Mouse (Mus musculus): ENCODE measurements at regions not wholly inside any gene's neighbourhood (a gene's known extent, or its start where the extent isn't known, plus 50 kb on each side); places are given as distances from the start of the nearest gene placed in this dataset.

- 90% methylated on average over 5 of the region's 5 CpGs for WGBS
Measured at GRCm38 (mm10) chr13:38281712-38282111, 63.2 kb upstream of the Bmp6 start.

GRCm38 (mm10) chr13:38287960-38288359, 56.9 kb upstream of the Bmp6 start:
- H3K4me1 ChIP-seq (ENCODE audit: insufficient read depth, low read length), result peaks cover 11% of the 10 kb centered on the region
- no peak overlapping the region for H3K4me3 ChIP-seq (ENCODE audit: low read length)
- no peak overlapping the region for H3K4me2 ChIP-seq (replicated peaks; ENCODE audit: low read depth, low read length)
- H3K27me3 ChIP-seq (ENCODE audit: insufficient read depth, low read length), result no peaks in the 10 kb centered on the region
- no peak overlapping the region for H3K9ac ChIP-seq (replicated peaks; ENCODE audit: low read length)
- H3K9me3 ChIP-seq (ENCODE audit: low read length), result no peaks in the 10 kb centered on the region
- WGBS, result 82% methylated on average over 3 of the region's 3 CpGs
- H3K36me3 ChIP-seq (ENCODE audit: insufficient read depth, low read length), result no peaks in the 10 kb centered on the region
- no peak for ATAC-seq (ENCODE audit: low FRiP score, low TSS enrichment)
- no peak overlapping the region for H3K27ac ChIP-seq (ENCODE audit: low read length)

More at GRCm38 (mm10) chr13:38281712-38282111, 63.2 kb upstream of the Bmp6 start:
- no peak for ATAC-seq (ENCODE audit: low FRiP score, low TSS enrichment)
- Histone ChIP-seq H3K9ac (replicated peaks; ENCODE audit: low read length) (no peak overlapping the region), H3K27me3 (ENCODE audit: insufficient read depth, low read length) (no peaks in the 10 kb centered on the region), H3K9me3 (ENCODE audit: low read length) (no peaks in the 10 kb centered on the region), H3K36me3 (ENCODE audit: insufficient read depth, low read length) (no peaks in the 10 kb centered on the region), H3K4me1 (ENCODE audit: insufficient read depth, low read length) (no peaks in the 10 kb centered on the region), H3K27ac (ENCODE audit: low read length) (no peak overlapping the region), H3K4me3 (ENCODE audit: low read length) (no peak overlapping the region), H3K4me2 (replicated peaks; ENCODE audit: low read depth, low read length) (no peak overlapping the region)

GRCm38 (mm10) chr13:38288572-38289440, 56.1 kb upstream of the Bmp6 start:
- H3K4me2 ChIP-seq (replicated peaks; ENCODE audit: low read depth, low read length), result no peak overlapping the region
- H3K36me3 ChIP-seq (ENCODE audit: insufficient read depth, low read length), result no peaks in the 10 kb centered on the region
- no peak overlapping the region for H3K27ac ChIP-seq (ENCODE audit: low read length)
- H3K4me1 ChIP-seq (ENCODE audit: insufficient read depth, low read length), result peaks cover 11% of the 10 kb centered on the region
- H3K9ac ChIP-seq (replicated peaks; ENCODE audit: low read length), result no peak overlapping the region
- H3K9me3 ChIP-seq (ENCODE audit: low read length), result no peaks in the 10 kb centered on the region
- no peaks in the 10 kb centered on the region for H3K27me3 ChIP-seq (ENCODE audit: insufficient read depth, low read length)
- H3K4me3 ChIP-seq (ENCODE audit: low read length), result no peak overlapping the region
- 86% methylated on average over 14 of the region's 14 CpGs for WGBS
- ATAC-seq (ENCODE audit: low FRiP score, low TSS enrichment), result no peak

- H3K4me2 ChIP-seq (replicated peaks; ENCODE audit: low read depth, low read length), result peak overlapping the region; percentile 47
- H3K27me3 ChIP-seq (ENCODE audit: insufficient read depth, low read length), result no peaks in the 10 kb centered on the region
- peak overlapping the region; percentile 32 for H3K9ac ChIP-seq (replicated peaks; ENCODE audit: low read length)
- peak overlapping the region; percentile 15; the same call in 1 of the 2 replicates for H3K4me3 ChIP-seq (ENCODE audit: low read length)
- H3K36me3 ChIP-seq (ENCODE audit: insufficient read depth, low read length), result no peaks in the 10 kb centered on the region
- no peaks in the 10 kb centered on the region for H3K9me3 ChIP-seq (ENCODE audit: low read length)
- ATAC-seq (ENCODE audit: low FRiP score, low TSS enrichment), result peak; percentile 86
- peaks cover 11% of the 10 kb centered on the region for H3K4me1 ChIP-seq (ENCODE audit: insufficient read depth, low read length)
- peak overlapping the region; percentile 26; the same call in 1 of the 2 replicates for H3K27ac ChIP-seq (ENCODE audit: low read length)
- 12% methylated on average over 21 of the region's 21 CpGs for WGBS
Measured at GRCm38 (mm10) chr13:38290287-38290941, 54.5 kb upstream of the Bmp6 start.

- H3K4me3 ChIP-seq (ENCODE audit: low read length), result no peak overlapping the region
- 90% methylated on average over 4 of the region's 4 CpGs for WGBS
Measured at GRCm38 (mm10) chr13:38291487-38291886, 53.4 kb upstream of the Bmp6 start.

More at GRCm38 (mm10) chr13:38291487-38291886, 53.4 kb upstream of the Bmp6 start:
- H3K9me3 ChIP-seq (ENCODE audit: low read length), result no peaks in the 10 kb centered on the region
- ATAC-seq (ENCODE audit: low FRiP score, low TSS enrichment), result no peak
- no peak overlapping the region for H3K9ac ChIP-seq (replicated peaks; ENCODE audit: low read length)
- no peaks in the 10 kb centered on the region for H3K36me3 ChIP-seq (ENCODE audit: insufficient read depth, low read length)
- H3K4me2 ChIP-seq (replicated peaks; ENCODE audit: low read depth, low read length), result no peak overlapping the region
- H3K4me1 ChIP-seq (ENCODE audit: insufficient read depth, low read length), result peaks cover 15% of the 10 kb centered on the region
- no peaks in the 10 kb centered on the region for H3K27me3 ChIP-seq (ENCODE audit: insufficient read depth, low read length)
- no peak overlapping the region for H3K27ac ChIP-seq (ENCODE audit: low read length)
